Mouse (Mus musculus) heart, embryonic 12.5 days (tissue): ENCODE results near the gene Adamtsl1. TPM values are rescaled to one million over a fixed set of nuclear protein-coding genes. Genes with fewer than 3 reads are reported as not detected.

Experiments used
- ATAC-seq: fragments of 200-750 bp; cut with Nextera tagmentation; 2 replicates; pipeline ENCODE4 v1.8.0; 2017; ENCODE audit warnings: moderate TSS enrichment, moderate library complexity; ENCODE audit not compliant: insufficient number of reproducible peaks, low FRiP score
- H3K27ac ChIP-seq: fragments of 300-500 bp; sonication (generic); 2 replicates; pipeline ENCODE4 v1.5.1; 2016; ENCODE audit warnings: mild to moderate bottlenecking, moderate library complexity; ENCODE audit not compliant: poor library complexity, severe bottlenecking
- H3K27me3 ChIP-seq: fragments of 300-500 bp; sonication (generic); replicated peaks from 2 replicates; pipeline ENCODE4 v1.6.1; 2016; ENCODE audit warnings: mild to moderate bottlenecking, moderate library complexity
- H3K36me3 ChIP-seq: fragments of 300-500 bp; sonication (generic); 2 replicates; pipeline ENCODE4 v1.6.1; 2016; ENCODE audit warnings: mild to moderate bottlenecking, moderate library complexity
- H3K4me1 ChIP-seq: fragments of 300-500 bp; sonication (generic); replicated peaks from 2 replicates; pipeline ENCODE4 v1.6.1; 2016; ENCODE audit warnings: mild to moderate bottlenecking
- H3K4me2 ChIP-seq: fragments of 300-500 bp; sonication (generic); 2 replicates; pipeline ENCODE4 v1.6.1; 2016; ENCODE audit warnings: mild to moderate bottlenecking, moderate library complexity
- H3K4me3 ChIP-seq: fragments of 300-500 bp; sonication (generic); 2 replicates; pipeline ENCODE4 v1.5.1; 2016; ENCODE audit warnings: mild to moderate bottlenecking
- H3K9ac ChIP-seq: fragments of 300-500 bp; sonication (generic); 2 replicates; pipeline ENCODE4 v1.6.1; 2016; ENCODE audit warnings: mild to moderate bottlenecking, moderate library complexity
- H3K9me3 ChIP-seq: fragments of 300-500 bp; sonication (generic); replicated peaks from 2 replicates; pipeline ENCODE4 v1.6.1; 2016; ENCODE audit warnings: mild to moderate bottlenecking, moderate library complexity
- WGBS: fragments of 180-500 bp; shearing (Covaris S2); methylation state at CpG from one replicate; pipeline ENCODE4 v1.1.7; 2016; 5-methylcytosine and 5-hydroxymethylcytosine counted together
- polyA plus RNA-seq: library from polyadenylated mRNA; unstranded; fragments of >200 nt; fragmentation: Nextera tagmentation; extraction: Ambion mirVana; gene quantifications from 2 replicates; pipeline ENCODE4 v1.2.1, GENCODE M21; 2016

Adamtsl1 gene
- polyA plus RNA-seq, 1 experiment from 2014 or later, result 12.4 TPM

GRCm38 (mm10) chr4:85743427-85743826 lies 229.5 kb downstream of the Adamtsl1 start:
- Histone ChIP-seq H3K9ac (no peak overlapping the region), H3K4me1 (no peaks in the 10 kb centered on the region), H3K27me3 (no peaks in the 10 kb centered on the region), H3K27ac (no peak overlapping the region), H3K4me2 (no peak overlapping the region), H3K9me3 (no peaks in the 10 kb centered on the region), H3K4me3 (no peak overlapping the region), H3K36me3 (no peaks in the 10 kb centered on the region)
- WGBS, result 86% methylated on average over 1 of the region's 1 CpGs
- no peak for ATAC-seq

DNA sequence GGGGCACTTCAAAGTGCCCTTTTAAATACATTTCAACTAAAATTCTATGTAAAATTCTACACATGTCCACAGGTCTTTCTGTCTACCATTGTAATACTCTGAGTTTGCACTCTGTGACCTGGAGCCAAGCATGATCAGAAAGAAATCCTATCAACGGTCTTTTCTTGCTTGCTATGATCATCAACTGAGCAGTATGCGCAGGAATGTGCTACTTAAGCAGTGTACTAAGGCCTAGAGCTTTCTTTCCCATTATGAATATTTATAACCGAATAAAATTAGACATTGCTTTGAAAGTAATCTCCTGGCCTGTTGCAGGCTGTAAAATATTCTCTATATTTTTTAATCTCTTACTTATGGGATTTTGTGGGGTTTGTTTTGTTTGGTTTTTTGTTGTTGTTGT lies 248.7 kb downstream of the Adamtsl1 start:
- H3K4me3 ChIP-seq, result no peak overlapping the region
- H3K27me3 ChIP-seq, result no peaks in the 10 kb centered on the region
- H3K36me3 ChIP-seq, result no peaks in the 10 kb centered on the region
- no peak overlapping the region for H3K4me2 ChIP-seq
- no peak for ATAC-seq
- H3K9me3 ChIP-seq, result no peaks in the 10 kb centered on the region
- WGBS, result 76% methylated on average over 3 of the region's 3 CpGs
- no peak overlapping the region for H3K27ac ChIP-seq
- no peak overlapping the region for H3K9ac ChIP-seq
- 0 out of 2 replicates have a peak, but pooled peaks cover 7% of the 10 kb centered on the region for H3K4me1 ChIP-seq

- no peak for ATAC-seq
- 83% methylated on average over 5 of the region's 5 CpGs for WGBS
Measured at GRCm38 (mm10) chr4:85763161-85764014, 249.4 kb downstream of the Adamtsl1 start.

DNA sequence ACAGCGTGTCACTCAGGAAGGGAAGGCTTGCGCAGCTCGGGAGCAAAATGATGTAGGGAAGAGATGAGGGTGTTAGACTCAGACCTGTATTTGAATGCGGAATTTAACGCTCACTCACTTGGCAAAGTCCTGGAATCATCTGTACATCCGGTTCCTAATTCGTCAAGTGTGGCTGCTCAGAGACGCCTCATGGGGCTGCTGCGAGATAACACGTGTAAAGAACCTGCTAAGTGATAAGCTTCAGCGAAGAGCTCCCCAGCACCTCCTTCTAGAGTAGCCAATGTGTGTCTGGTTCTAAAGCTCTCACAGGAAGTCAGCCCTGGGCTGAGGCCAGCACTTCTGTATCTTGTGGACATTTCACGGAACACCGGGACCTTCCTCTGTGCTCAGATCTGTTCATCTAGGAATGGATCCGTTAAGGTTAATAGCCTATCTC lies 250.1 kb downstream of the Adamtsl1 start:
- no peak for ATAC-seq
- WGBS, result 35% methylated on average over 14 of the region's 14 CpGs
- no peak overlapping the region for H3K4me3 ChIP-seq
- no peak overlapping the region for H3K27ac ChIP-seq
- H3K27me3 ChIP-seq, result no peaks in the 10 kb centered on the region
- 0 out of 2 replicates have a peak, but pooled peaks cover 7% of the 10 kb centered on the region for H3K4me1 ChIP-seq
- no peak overlapping the region for H3K9ac ChIP-seq
- H3K4me2 ChIP-seq, result 0 out of 2 replicates have a peak overlapping the region, but pooled peaks have one; percentile 8
- no peaks in the 10 kb centered on the region for H3K9me3 ChIP-seq
- no peaks in the 10 kb centered on the region for H3K36me3 ChIP-seq

More at GRCm38 (mm10) chr4:85763161-85764014, 249.4 kb downstream of the Adamtsl1 start:
- H3K27ac ChIP-seq, result no peak overlapping the region
- no peaks in the 10 kb centered on the region for H3K9me3 ChIP-seq
- H3K4me1 ChIP-seq, result 0 out of 2 replicates have a peak, but pooled peaks cover 7% of the 10 kb centered on the region
- H3K4me3 ChIP-seq, result no peak overlapping the region
- H3K27me3 ChIP-seq, result no peaks in the 10 kb centered on the region
- no peak overlapping the region for H3K9ac ChIP-seq
- H3K4me2 ChIP-seq, result no peak overlapping the region
- no peaks in the 10 kb centered on the region for H3K36me3 ChIP-seq

GRCm38 (mm10) chr4:85764476-85764875 lies 250.5 kb downstream of the Adamtsl1 start:
- H3K4me1 ChIP-seq, result 0 out of 2 replicates have a peak, but pooled peaks cover 7% of the 10 kb centered on the region
- H3K36me3 ChIP-seq, result no peaks in the 10 kb centered on the region
- WGBS, result 67% methylated on average over 3 of the region's 3 CpGs
- H3K9me3 ChIP-seq, result no peaks in the 10 kb centered on the region
- no peak overlapping the region for H3K4me2 ChIP-seq
- H3K9ac ChIP-seq, result no peak overlapping the region
- H3K27me3 ChIP-seq, result no peaks in the 10 kb centered on the region
- no peak overlapping the region for H3K27ac ChIP-seq
- no peak overlapping the region for H3K4me3 ChIP-seq
- no peak for ATAC-seq

GRCm38 (mm10) chr4:85767666-85768065 lies 253.7 kb downstream of the Adamtsl1 start:
- no peaks in the 10 kb centered on the region for H3K9me3 ChIP-seq
- no peak overlapping the region for H3K4me3 ChIP-seq
- no peak for ATAC-seq
- 0 out of 2 replicates have a peak, but pooled peaks cover 7% of the 10 kb centered on the region for H3K4me1 ChIP-seq
- H3K36me3 ChIP-seq, result no peaks in the 10 kb centered on the region
- no peak overlapping the region for H3K4me2 ChIP-seq
- WGBS, result 82% methylated on average over 6 of the region's 6 CpGs
- no peak overlapping the region for H3K9ac ChIP-seq
- H3K27me3 ChIP-seq, result no peaks in the 10 kb centered on the region
- H3K27ac ChIP-seq, result no peak overlapping the region

DNA sequence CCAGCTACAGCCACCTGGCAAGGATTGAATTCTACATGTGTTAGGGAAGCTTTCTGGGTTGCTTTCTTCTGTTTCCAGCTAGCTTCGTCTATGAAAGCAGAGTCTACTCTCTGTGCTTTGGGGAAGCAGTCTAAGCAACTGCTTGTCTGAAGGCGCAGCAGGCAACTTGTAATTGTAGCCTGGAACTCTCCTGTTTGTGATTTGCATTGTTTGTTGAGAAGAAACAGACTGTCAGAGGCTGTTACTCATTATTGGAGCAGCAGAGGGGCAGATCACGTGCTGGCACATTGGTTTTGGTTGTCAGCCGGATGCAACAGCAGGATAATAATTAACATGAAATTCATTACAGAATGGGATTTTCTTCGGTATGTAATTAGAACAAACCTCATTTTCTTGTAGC lies 254.1 kb downstream of the Adamtsl1 start:
- H3K9ac ChIP-seq, result no peak overlapping the region
- WGBS, result 63% methylated on average over 5 of the region's 5 CpGs
- no peak overlapping the region for H3K27ac ChIP-seq
- H3K36me3 ChIP-seq, result no peaks in the 10 kb centered on the region
- no peak for ATAC-seq
- H3K4me1 ChIP-seq, result 0 out of 2 replicates have a peak, but pooled peaks cover 7% of the 10 kb centered on the region
- H3K9me3 ChIP-seq, result no peaks in the 10 kb centered on the region
- no peak overlapping the region for H3K4me2 ChIP-seq
- no peaks in the 10 kb centered on the region for H3K27me3 ChIP-seq
- no peak overlapping the region for H3K4me3 ChIP-seq

- WGBS, result 30% methylated on average over 5 of the region's 5 CpGs
- Histone ChIP-seq H3K4me2 (no peak overlapping the region), H3K4me3 (no peak overlapping the region), H3K27ac (no peak overlapping the region), H3K4me1 (no peaks in the 10 kb centered on the region), H3K36me3 (no peaks in the 10 kb centered on the region), H3K9me3 (no peaks in the 10 kb centered on the region), H3K27me3 (no peaks in the 10 kb centered on the region), H3K9ac (no peak overlapping the region)
- ATAC-seq, result no peak
Measured at GRCm38 (mm10) chr4:85782511-85782910, 268.5 kb downstream of the Adamtsl1 start.

DNA sequence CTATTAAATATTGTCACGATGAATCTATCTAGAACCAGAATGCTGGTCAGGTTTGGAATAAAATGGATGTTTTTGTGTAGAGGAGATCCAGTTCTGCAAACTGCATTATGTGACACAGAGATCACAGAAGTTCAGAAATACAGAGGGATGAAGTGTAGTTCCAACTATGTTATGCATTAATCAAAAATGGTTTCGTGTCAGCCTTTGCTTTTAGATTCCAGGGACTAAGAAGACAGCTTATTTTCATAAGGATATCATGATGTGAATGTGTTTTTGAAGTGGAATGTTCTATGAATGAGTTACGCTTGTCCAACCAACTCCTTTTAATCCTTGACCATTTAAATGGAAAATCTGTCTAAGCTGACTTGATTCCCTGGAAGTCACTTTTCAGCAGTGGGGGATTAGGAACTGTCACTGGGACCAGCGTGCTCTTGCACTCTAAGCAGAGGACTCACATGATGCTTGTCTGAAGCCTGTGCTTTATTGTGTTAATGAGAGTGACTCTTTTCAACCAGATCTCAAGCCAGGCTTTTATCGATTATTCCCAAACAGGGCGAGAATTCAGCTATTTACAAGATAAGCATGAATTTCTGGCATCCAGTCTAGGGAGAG lies 269.9 kb downstream of the Adamtsl1 start:
- H3K4me2 ChIP-seq, result no peak overlapping the region
- 53% methylated on average over 6 of the region's 6 CpGs for WGBS

GRCm38 (mm10) chr4:85784428-85784827 lies 270.5 kb downstream of the Adamtsl1 start:
- no peaks in the 10 kb centered on the region for H3K27me3 ChIP-seq
- no peak overlapping the region for H3K9ac ChIP-seq
- WGBS, result 59% methylated on average over 4 of the region's 4 CpGs
- no peak overlapping the region for H3K4me3 ChIP-seq
- H3K4me1 ChIP-seq, result no peaks in the 10 kb centered on the region
- no peak overlapping the region for H3K27ac ChIP-seq
- H3K9me3 ChIP-seq, result no peaks in the 10 kb centered on the region
- no peak for ATAC-seq
- H3K4me2 ChIP-seq, result no peak overlapping the region
- no peaks in the 10 kb centered on the region for H3K36me3 ChIP-seq

More for the DNA sequence above, 269.9 kb downstream of the Adamtsl1 start:
- Histone ChIP-seq H3K36me3 (no peaks in the 10 kb centered on the region), H3K9me3 (no peaks in the 10 kb centered on the region), H3K27ac (no peak overlapping the region), H3K9ac (no peak overlapping the region), H3K27me3 (no peaks in the 10 kb centered on the region), H3K4me1 (no peaks in the 10 kb centered on the region), H3K4me3 (no peak overlapping the region)
- ATAC-seq, result no peak

- no peak for ATAC-seq
- Histone ChIP-seq H3K27ac (no peak overlapping the region), H3K4me2 (no peak overlapping the region), H3K4me1 (no peaks in the 10 kb centered on the region), H3K9ac (no peak overlapping the region), H3K36me3 (no peaks in the 10 kb centered on the region), H3K9me3 (no peaks in the 10 kb centered on the region), H3K27me3 (no peaks in the 10 kb centered on the region), H3K4me3 (no peak overlapping the region)
- WGBS, result 50% methylated on average over 2 of the region's 2 CpGs
Measured at GRCm38 (mm10) chr4:85790226-85790625, 276.3 kb downstream of the Adamtsl1 start.
